Mouse (Mus musculus) thymus, postnatal 0 days (tissue): ENCODE results near the gene S100a14. TPM values are rescaled to one million over a fixed set of nuclear protein-coding genes. Genes with fewer than 3 reads are reported as not detected.

ENCODE experiments used
- DNase-seq: peaks from one replicate; pipeline ENCODE4 v3.0.0-alpha.2; 2015; ENCODE audit warnings: low spot score
- polyA plus RNA-seq: library from polyadenylated mRNA; unstranded; fragments of >200 nt; fragmentation: Nextera tagmentation; extraction: Ambion mirVana; gene quantifications from 2 replicates; pipeline ENCODE4 v1.2.1, GENCODE M21; 2015

Gene S100a14
- polyA plus RNA-seq, 1 experiment from 2014 or later, result 43.5 TPM

GRCm38 (mm10) chr3:90515789-90516188 lies 10.9 kb upstream of the S100a14 start:
- no peak for DNase-seq

- DNase-seq, result no peak
These were observed 8.9 kb upstream of the S100a14 start for GRCm38 (mm10) chr3:90517711-90518110.

- peak; percentile 34 for DNase-seq
These were observed 1.2 kb upstream of the S100a14 start for GRCm38 (mm10) chr3:90525421-90525820.

DNA sequence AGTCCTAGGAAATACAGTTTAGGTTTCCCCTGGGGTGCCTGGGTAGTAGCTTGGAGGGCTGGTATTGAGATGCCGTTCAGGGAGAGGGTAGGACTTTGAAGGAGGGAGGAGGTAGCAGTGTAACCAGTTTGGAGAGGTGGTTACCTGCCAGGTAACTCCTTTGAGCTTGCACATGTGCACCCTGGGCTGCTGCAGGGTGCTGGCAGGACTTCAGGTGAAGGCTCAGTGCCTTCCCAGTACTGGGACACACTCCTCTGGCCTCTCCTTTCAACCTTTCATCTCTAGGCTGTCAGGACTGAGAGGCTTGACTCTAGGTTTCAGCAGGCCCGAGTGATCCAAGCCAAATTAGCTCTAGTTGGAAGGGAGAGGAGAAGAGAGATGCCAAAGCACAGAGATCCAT lies 580 bp upstream of the S100a14 start:
- no peak for DNase-seq

DNA sequence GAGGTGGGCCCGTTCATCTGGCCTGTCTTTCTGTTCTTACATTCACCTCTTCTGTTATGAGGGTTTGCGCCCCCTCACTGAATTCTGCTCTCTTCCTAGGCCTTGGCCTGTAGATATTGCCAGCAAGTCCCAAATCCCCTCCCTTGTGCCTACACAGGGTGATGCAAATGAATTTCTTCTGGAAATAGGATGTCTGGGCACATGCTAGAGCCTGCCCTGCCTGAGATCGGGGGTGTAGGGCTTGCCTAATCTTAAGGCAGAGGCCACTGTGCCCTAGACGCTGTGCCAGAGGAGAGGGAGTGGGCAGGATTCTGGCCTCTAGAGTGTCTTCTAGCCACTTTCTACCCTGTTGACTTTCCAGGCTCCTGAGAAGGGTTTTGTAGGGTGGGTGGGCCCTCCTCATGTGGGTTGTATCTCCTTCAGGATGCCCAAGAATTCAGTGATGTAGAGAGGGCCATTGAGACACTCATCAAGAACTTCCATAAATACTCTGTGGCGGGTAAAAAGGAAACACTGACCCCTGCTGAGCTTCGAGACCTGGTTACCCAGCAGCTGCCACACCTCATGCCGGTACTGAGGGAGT lies 726 bp downstream of the S100a14 start:
- DNase-seq, result no peak

- no peak for DNase-seq
These were observed 5.1 kb downstream of the S100a14 start for GRCm38 (mm10) chr3:90531713-90532112.

GRCm38 (mm10) chr3:90535446-90535845 lies 8.8 kb downstream of the S100a14 start:
- no peak for DNase-seq

- no peak for DNase-seq
These were observed 10.7 kb downstream of the S100a14 start, which contains the start of gene S100a16 for GRCm38 (mm10) chr3:90537141-90537904. Gene S100a16 (plus strand): TSS chr3:90537254.

GRCm38 (mm10) chr3:90537905-90538296 lies 11.2 kb downstream of the S100a14 start:
- DNase-seq, result no peak

DNA sequence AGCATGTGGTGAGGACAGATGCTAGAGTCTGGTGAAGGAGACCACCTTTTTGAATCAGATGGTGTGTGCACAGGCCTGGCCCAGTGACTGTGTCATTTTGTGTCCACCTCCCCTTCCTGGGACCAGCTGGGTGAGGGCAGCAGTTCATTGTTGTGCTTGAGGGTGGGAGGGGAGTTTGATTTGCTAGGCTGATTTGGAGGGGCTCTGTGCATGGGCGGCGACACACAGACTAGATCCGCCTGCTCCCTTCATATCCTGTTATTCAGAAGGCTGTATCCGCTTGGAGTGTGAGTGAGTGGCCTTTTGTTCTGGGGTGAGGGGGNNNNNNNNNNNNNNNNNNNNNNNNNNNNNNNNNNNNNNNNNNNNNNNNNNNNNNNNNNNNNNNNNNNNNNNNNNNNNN lies 14.2 kb downstream of the S100a14 start:
- no peak for DNase-seq

DNA sequence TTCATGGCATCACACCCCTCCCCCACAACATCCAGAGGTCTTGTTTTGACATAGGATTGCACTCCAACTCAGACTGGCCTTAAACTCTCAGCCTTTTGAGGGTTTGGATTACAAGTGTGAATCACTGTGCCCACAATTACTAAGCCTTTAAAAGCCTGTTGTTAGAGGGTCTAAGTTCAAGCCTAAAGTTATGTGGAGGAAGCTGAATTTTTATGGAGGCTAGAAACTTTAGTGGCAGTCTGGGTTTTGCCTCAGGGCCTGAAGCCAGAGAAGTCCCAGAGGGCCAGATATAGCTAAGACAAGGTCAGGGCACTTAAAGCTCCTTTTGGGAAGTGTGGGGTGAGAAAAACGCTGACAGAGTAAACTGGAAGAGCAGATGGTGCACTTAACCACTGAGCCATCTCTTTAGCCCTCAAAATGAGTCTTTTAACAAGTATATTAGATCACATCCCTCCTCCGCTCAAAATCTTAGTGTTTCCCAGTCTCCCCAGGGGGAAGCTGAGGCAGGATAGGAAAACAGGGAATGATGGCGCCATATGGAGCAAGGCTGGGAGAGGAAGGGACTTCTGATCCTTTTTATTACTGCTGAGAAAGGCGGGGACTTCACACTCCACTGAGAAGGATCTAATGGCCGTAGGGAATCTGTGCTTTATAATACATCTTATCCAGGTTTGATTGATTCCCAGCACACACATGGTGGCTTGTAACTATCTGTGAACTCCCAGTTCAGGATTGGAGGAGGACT lies 23.2 kb downstream of the S100a14 start:
- DNase-seq, result no peak

- no peak for DNase-seq
These were observed 23.8 kb downstream of the S100a14 start for GRCm38 (mm10) chr3:90550421-90550790.

DNA sequence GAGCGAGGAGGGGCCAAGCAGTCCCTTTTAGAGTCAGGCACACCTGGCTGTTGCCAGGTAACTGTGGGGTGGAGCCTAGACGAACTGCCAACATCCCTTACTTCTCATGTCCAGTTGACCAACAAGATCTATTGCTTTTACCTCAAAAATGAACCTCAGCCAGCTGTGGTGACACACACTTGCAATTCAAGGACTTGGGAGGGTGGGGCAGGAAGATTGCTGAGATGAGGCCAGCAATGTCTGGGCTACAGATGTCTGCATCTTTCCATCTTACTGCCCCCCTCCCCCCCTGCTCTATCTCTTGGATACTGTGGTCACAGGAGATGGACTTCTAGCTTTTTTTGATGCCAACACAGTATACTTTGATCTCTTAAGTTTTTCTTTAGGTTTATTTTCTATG lies 25.6 kb downstream of the S100a14 start:
- DNase-seq, result no peak

- DNase-seq, result no peak
These were observed 29.3 kb downstream of the S100a14 start for GRCm38 (mm10) chr3:90555954-90556353.

DNA sequence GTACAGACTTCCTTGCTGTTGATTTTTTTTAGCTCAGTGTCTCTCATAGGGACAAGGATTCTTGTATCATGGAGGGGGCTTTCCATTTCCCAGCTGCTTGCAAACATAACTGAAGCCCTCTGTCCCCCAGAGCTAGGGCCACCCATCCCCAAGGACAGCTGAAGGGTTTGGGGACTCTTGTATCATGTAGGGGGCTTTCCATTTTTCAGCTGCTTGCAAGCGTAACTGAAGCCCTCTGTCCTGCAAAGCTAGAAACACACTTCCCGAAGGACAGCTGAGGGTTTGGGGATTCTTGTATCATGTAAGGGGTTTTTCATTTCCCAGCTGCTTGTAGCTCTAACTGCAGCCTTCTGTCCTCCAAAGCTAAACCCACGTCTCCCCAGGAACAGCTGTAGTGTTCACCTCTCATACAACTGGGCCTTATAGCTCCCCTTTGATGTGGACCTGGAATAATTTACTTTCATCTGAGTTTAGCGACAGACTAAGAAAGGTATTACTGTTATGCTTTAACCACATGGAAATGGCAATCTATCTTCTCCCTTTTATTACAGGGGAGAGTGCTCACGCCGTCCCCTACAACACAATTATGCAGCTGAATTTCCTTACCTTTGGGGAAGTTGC lies 33.5 kb downstream of the S100a14 start, which contains the start of gene S100a3:
Gene S100a3 (plus strand): TSS at position 571 of the 621 bp plus-strand sequence.
- DNase-seq, result no peak

DNA sequence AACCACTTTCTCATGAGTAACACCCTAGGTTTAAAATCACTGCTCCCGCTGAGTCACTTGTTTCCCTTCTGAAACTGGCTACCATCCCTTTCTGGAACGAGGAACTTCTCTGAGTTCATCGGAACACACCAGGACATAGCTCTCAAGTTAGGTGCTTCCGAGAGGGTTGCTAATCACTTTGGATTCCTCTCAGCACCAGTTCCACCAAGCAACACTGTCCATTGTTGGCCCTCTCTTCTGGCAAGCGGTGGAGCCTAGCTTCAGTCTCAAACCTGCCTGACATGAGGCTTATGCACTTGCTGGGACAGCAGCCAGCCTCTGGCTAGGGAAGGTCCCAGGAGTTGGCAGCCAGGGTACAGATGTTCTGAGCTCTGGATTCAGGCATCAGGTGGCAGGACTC lies 48.0 kb downstream of the S100a14 start:
- no peak for DNase-seq

GRCm38 (mm10) chr3:90575320-90575719 lies 48.7 kb downstream of the S100a14 start:
- DNase-seq, result no peak

- no peak for DNase-seq
These were observed 49.8 kb downstream of the S100a14 start for GRCm38 (mm10) chr3:90576351-90577001.
